Mouse (Mus musculus) brain, embryonic 14.5 days (tissue): Measurements from ENCODE around the gene Atad3a.
A peak's percentile ranks its signal among the peaks of the same experiment; 100 is the strongest.

Experiments
- CTCF ChIP-seq: fragments of 200-500 bp; IDR thresholded peaks from 2 replicates; pipeline ENCODE4 v1.5.1; 2012; ENCODE audit warnings: inconsistent platforms, mild to moderate bottlenecking, moderate library complexity, borderline replicate concordance; ENCODE audit not compliant: insufficient read depth, insufficient read length; ENCODE audit errors: extremely low read depth
- POLR2A ChIP-seq: fragments of 200-500 bp; IDR thresholded peaks from 2 replicates; pipeline ENCODE4 v1.6.1; 2012; ENCODE audit warnings: mild to moderate bottlenecking, inconsistent platforms, borderline replicate concordance; ENCODE audit not compliant: poor library complexity, insufficient read depth, insufficient read length, severe bottlenecking; ENCODE audit errors: extremely low read depth

GRCm38 (mm10) chr4:155734350-155734941 lies 26.4 kb downstream of the Atad3a start, which contains the start of gene Tmem240:
- peak; percentile 78 for TF ChIP-seq POLR2A
- TF ChIP-seq CTCF = no peak
